Mouse (Mus musculus): ENCODE data around the gene Nek3. TPM values are rescaled to one million over a fixed set of nuclear protein-coding genes. Genes with fewer than 3 reads are reported as not detected.

Nek3 gene
- polyA plus RNA-seq, 1 experiment: 3.6 TPM

DNA sequence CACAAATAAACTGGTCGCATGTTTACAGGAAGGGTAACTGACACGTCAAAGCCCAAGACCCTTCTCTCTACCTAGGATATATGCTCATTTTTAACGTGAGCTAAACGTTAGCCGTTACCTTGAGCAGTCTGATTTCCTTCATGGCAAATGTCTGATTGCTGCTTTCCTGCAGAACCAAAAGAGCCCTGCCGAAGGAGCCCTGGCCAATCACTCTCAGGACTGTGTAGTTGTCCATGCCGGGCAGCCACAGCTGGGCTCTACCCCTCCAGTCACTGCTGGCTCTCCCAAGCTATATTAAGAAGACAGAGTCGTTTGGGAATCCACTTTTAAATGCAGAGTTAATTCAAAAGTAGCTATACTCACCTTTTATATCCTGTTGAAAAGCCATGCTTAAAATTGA is 4.0 kb downstream of the Nek3 start:
- TF ChIP-seq CEBPB (IDR thresholded peaks at IDR 0.05; ENCODE audit: insufficient read depth, poor library complexity, severe bottlenecking) (no peak), MYOG (IDR thresholded peaks at IDR 0.05; ENCODE audit: control insufficient read depth in 1 of 3, insufficient read depth in 1 of 3, insufficient read length in 2 of 3, low read depth in 2 of 3) (no peak), E2F4 (IDR thresholded peaks at IDR 0.05; ENCODE audit: insufficient read depth) (no peak), TCF3 (IDR thresholded peaks at IDR 0.05; ENCODE audit: insufficient read length, low read depth) (no peak), USF1 (IDR thresholded peaks at IDR 0.05; ENCODE audit: low read depth) (no peak), MAX (IDR thresholded peaks at IDR 0.05; ENCODE audit: low read depth) (no peak), POLR2A (IDR thresholded peaks at IDR 0.05; ENCODE audit: insufficient read length, low read depth) (no peak), SRF (IDR thresholded peaks at IDR 0.05; ENCODE audit: control insufficient read depth, insufficient read length, low read depth) (no peak), POLR2AphosphoS2 (IDR thresholded peaks at IDR 0.05; ENCODE audit: insufficient read length, low read depth) (no peak), TCF12 (IDR thresholded peaks at IDR 0.05; ENCODE audit: insufficient read depth, poor library complexity, severe bottlenecking) (no peak), REST (IDR thresholded peaks at IDR 0.05; ENCODE audit: insufficient read depth, insufficient read length) (no peak), MYOD1 (IDR thresholded peaks at IDR 0.05; ENCODE audit: control insufficient read depth in 1 of 3, insufficient read length in 2 of 3, low read depth in 2 of 3) (no peak)
- Histone ChIP-seq H3K4me2 (ENCODE audit: low read depth) (no peak overlapping the region), H3K4me3 (no peak overlapping the region), H3ac (ENCODE audit: control insufficient read depth, insufficient read length) (no peak overlapping the region), H3K79me2 (ENCODE audit: control insufficient read depth, insufficient read depth) (no peaks in the 10 kb centered on the region), H3K36me3 (ENCODE audit: control insufficient read depth, insufficient read depth) (no peaks in the 10 kb centered on the region), H3K27me3 (ENCODE audit: control insufficient read depth, insufficient read depth, insufficient read length) (no peaks in the 10 kb centered on the region)

DNA sequence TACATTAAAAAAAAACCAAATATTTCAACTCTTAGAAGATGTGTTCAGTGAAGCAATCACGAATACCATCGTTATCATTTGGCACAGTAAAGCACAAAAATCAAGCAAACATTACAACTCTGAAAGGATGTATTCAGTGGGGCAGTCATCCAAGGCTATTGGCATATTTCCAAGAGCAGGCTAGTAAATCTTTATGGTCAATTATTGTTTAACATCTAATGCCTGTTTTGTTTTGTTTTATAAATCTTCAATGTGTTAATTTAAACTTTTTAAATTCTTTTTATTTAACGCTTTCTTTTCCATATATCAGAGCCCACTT is 15.9 kb downstream of the Nek3 start:
- Histone ChIP-seq H3K36me3 (ENCODE audit: control insufficient read depth, insufficient read depth) (no peaks in the 10 kb centered on the region), H3K4me3 (no peak overlapping the region)
- no peak for TF ChIP-seq TCF12 (IDR thresholded peaks at IDR 0.05; ENCODE audit: insufficient read depth, poor library complexity, severe bottlenecking)
- TF ChIP-seq USF1 (IDR thresholded peaks at IDR 0.05; ENCODE audit: low read depth): no peak
- TF ChIP-seq REST (IDR thresholded peaks at IDR 0.05; ENCODE audit: insufficient read depth, insufficient read length): no peak
- no peak for TF ChIP-seq MYOD1 (IDR thresholded peaks at IDR 0.05; ENCODE audit: control insufficient read depth in 1 of 3, insufficient read length in 2 of 3, low read depth in 2 of 3)

DNA sequence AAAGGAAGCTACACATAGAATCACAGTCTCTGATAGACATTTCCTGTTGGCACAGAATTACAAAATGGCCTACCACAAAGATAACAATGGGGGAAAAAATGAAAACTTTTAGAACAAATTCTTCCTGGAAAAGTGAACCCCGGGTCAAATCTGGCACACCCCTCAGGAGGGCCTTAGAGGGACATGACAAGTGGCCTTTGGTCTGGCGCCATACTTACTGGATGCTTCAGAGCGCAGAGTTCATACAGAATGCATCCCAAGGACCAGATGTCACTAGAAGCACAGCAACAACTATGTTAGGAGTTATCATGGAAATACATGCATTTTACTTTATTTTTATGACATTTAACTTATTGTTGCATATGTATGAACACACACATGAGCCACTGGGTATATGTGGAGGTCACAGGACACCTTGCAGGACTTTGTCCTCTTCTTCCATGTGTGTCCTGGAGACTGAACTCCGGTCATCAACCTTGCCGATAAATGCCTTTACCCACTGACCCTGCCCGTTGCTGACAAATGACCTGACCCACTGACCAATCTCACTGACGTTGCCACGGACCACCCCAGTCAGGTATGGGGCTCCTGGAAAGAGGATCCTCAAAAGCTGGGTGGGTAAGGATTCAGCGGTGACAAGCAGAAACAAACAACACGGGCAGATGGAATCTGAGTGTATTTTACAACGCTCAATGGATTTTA is 16.4 kb downstream of the Nek3 start:
- no peaks in the 10 kb centered on the region for H3K79me2 ChIP-seq (ENCODE audit: control insufficient read depth, insufficient read depth)

More for the DNA sequence above, 15.9 kb downstream of the Nek3 start:
- Histone ChIP-seq H3K4me2 (ENCODE audit: low read depth) (no peak overlapping the region), H3ac (ENCODE audit: control insufficient read depth, insufficient read length) (no peak overlapping the region), H3K27me3 (ENCODE audit: control insufficient read depth, insufficient read depth, insufficient read length) (no peaks in the 10 kb centered on the region), H3K79me2 (ENCODE audit: control insufficient read depth, insufficient read depth) (no peaks in the 10 kb centered on the region)

DNA sequence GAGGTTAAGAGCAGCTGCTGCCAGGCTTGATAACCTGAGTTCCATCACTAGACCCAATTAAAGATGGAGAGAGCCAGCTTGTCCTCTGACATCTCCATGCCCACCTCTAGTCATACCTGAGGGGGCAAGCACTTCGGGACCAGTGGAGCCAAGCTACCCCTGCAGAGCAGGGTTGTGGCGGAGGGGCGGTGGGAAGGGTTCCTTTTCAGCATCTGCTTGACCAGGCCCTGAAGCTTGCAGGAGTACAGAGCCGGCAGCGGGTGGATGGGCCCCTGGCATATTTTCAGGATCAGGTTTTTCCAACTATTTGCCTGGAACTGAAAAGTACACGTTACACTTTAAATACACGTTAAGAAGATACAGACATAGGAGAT is 17.9 kb downstream of the Nek3 start:
- H3ac ChIP-seq (ENCODE audit: control insufficient read depth, insufficient read length): no peak overlapping the region
- H3K36me3 ChIP-seq (ENCODE audit: control insufficient read depth, insufficient read depth): no peaks in the 10 kb centered on the region
- H3K79me2 ChIP-seq (ENCODE audit: control insufficient read depth, insufficient read depth): no peaks in the 10 kb centered on the region
- H3K4me2 ChIP-seq (ENCODE audit: low read depth): no peak overlapping the region
- TF ChIP-seq MYOD1 (IDR thresholded peaks at IDR 0.05; ENCODE audit: control insufficient read depth in 1 of 3, insufficient read length in 2 of 3, low read depth in 2 of 3): no peak
- TF ChIP-seq CEBPB (IDR thresholded peaks at IDR 0.05; ENCODE audit: insufficient read depth, poor library complexity, severe bottlenecking): no peak
- TF ChIP-seq TCF12 (IDR thresholded peaks at IDR 0.05; ENCODE audit: insufficient read depth, poor library complexity, severe bottlenecking): no peak
- no peak for TF ChIP-seq POLR2A (IDR thresholded peaks at IDR 0.05; ENCODE audit: insufficient read length, low read depth)
- TF ChIP-seq MAX (IDR thresholded peaks at IDR 0.05; ENCODE audit: low read depth): no peak
- TF ChIP-seq TCF3 (IDR thresholded peaks at IDR 0.05; ENCODE audit: insufficient read length, low read depth): no peak
- TF ChIP-seq MYOG (IDR thresholded peaks at IDR 0.05; ENCODE audit: control insufficient read depth in 1 of 3, insufficient read depth in 1 of 3, insufficient read length in 2 of 3, low read depth in 2 of 3): no peak
- no peak for TF ChIP-seq USF1 (IDR thresholded peaks at IDR 0.05; ENCODE audit: low read depth)
- TF ChIP-seq POLR2AphosphoS2 (IDR thresholded peaks at IDR 0.05; ENCODE audit: insufficient read length, low read depth): no peak
- no peak for TF ChIP-seq REST (IDR thresholded peaks at IDR 0.05; ENCODE audit: insufficient read depth, insufficient read length)
- no peak for TF ChIP-seq E2F4 (IDR thresholded peaks at IDR 0.05; ENCODE audit: insufficient read depth)
- TF ChIP-seq SRF (IDR thresholded peaks at IDR 0.05; ENCODE audit: control insufficient read depth, insufficient read length, low read depth): no peak
- H3K27me3 ChIP-seq (ENCODE audit: control insufficient read depth, insufficient read depth, insufficient read length): no peaks in the 10 kb centered on the region
- H3K4me3 ChIP-seq: no peak overlapping the region

More for the DNA sequence above, 16.4 kb downstream of the Nek3 start:
- no peak overlapping the region for H3K4me2 ChIP-seq (ENCODE audit: low read depth)
- no peak overlapping the region for H3K4me3 ChIP-seq
- TF ChIP-seq POLR2AphosphoS2 (IDR thresholded peaks at IDR 0.05; ENCODE audit: insufficient read length, low read depth) (no peak), TCF12 (IDR thresholded peaks at IDR 0.05; ENCODE audit: insufficient read depth, poor library complexity, severe bottlenecking) (no peak), MYOD1 (IDR thresholded peaks at IDR 0.05; ENCODE audit: control insufficient read depth in 1 of 3, insufficient read length in 2 of 3, low read depth in 2 of 3) (no peak), E2F4 (IDR thresholded peaks at IDR 0.05; ENCODE audit: insufficient read depth) (no peak), SRF (IDR thresholded peaks at IDR 0.05; ENCODE audit: control insufficient read depth, insufficient read length, low read depth) (no peak), USF1 (IDR thresholded peaks at IDR 0.05; ENCODE audit: low read depth) (no peak)
- no peak overlapping the region for H3ac ChIP-seq (ENCODE audit: control insufficient read depth, insufficient read length)
- H3K27me3 ChIP-seq (ENCODE audit: control insufficient read depth, insufficient read depth, insufficient read length): no peaks in the 10 kb centered on the region
- H3K36me3 ChIP-seq (ENCODE audit: control insufficient read depth, insufficient read depth): no peaks in the 10 kb centered on the region

DNA sequence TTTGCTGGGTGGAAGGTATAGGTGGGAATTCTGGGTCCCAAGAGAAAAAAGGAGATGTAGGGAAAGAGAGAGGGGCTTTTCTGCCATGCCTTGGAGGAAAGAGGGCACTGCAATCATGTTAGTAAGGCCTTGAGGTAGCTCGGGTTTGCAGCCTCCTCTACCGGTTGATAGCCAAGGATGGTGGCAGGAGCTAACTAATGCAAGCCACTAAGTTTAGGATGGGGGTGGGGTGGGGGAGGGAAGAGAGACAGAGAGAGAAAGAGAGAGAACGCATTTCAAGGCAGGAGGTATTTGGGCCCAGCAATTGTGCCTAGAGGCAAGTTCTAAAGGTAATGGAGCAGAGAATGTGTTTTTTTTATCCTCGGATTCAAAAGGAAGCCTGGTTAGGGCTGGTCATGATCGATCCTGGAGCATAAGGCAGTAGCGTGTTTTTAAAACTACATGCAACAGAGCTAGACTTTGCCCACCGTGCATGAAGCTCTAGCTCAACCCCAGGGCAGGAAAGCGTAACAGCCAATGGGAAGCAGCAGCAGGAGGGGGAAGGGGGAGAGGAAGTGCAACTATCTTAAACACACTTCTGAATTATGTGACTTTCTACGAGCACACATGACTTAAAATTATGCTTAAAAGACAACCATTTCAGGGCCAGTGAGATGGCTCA is 18.4 kb downstream of the Nek3 start:
- Histone ChIP-seq H3ac (ENCODE audit: control insufficient read depth, insufficient read length) (no peak overlapping the region), H3K36me3 (ENCODE audit: control insufficient read depth, insufficient read depth) (no peaks in the 10 kb centered on the region), H3K4me3 (no peak overlapping the region), H3K27me3 (ENCODE audit: control insufficient read depth, insufficient read depth, insufficient read length) (no peaks in the 10 kb centered on the region), H3K79me2 (ENCODE audit: control insufficient read depth, insufficient read depth) (no peaks in the 10 kb centered on the region), H3K4me2 (ENCODE audit: low read depth) (no peak overlapping the region)
- TF ChIP-seq MAX (IDR thresholded peaks at IDR 0.05; ENCODE audit: low read depth): no peak
- TF ChIP-seq MYOD1 (IDR thresholded peaks at IDR 0.05; ENCODE audit: control insufficient read depth in 1 of 3, insufficient read length in 2 of 3, low read depth in 2 of 3): no peak
- TF ChIP-seq TCF3 (IDR thresholded peaks at IDR 0.05; ENCODE audit: insufficient read length, low read depth): no peak
- TF ChIP-seq SRF (IDR thresholded peaks at IDR 0.05; ENCODE audit: control insufficient read depth, insufficient read length, low read depth): no peak
- TF ChIP-seq USF1 (IDR thresholded peaks at IDR 0.05; ENCODE audit: low read depth): no peak
- no peak for TF ChIP-seq POLR2A (IDR thresholded peaks at IDR 0.05; ENCODE audit: insufficient read length, low read depth)
- no peak for TF ChIP-seq POLR2AphosphoS2 (IDR thresholded peaks at IDR 0.05; ENCODE audit: insufficient read length, low read depth)
- no peak for TF ChIP-seq REST (IDR thresholded peaks at IDR 0.05; ENCODE audit: insufficient read depth, insufficient read length)
- no peak for TF ChIP-seq CEBPB (IDR thresholded peaks at IDR 0.05; ENCODE audit: insufficient read depth, poor library complexity, severe bottlenecking)
- TF ChIP-seq E2F4 (IDR thresholded peaks at IDR 0.05; ENCODE audit: insufficient read depth): no peak
- TF ChIP-seq TCF12 (IDR thresholded peaks at IDR 0.05; ENCODE audit: insufficient read depth, poor library complexity, severe bottlenecking): no peak
- TF ChIP-seq MYOG (IDR thresholded peaks at IDR 0.05; ENCODE audit: control insufficient read depth in 1 of 3, insufficient read depth in 1 of 3, insufficient read length in 2 of 3, low read depth in 2 of 3): no peak
